Mouse (Mus musculus) CH12.LX (cell line): ENCODE data around the gene Socs7.

Source experiments
- CTCF ChIP-seq, 2 experiments: IDR thresholded peaks in 1 of 2; conservative IDR thresholded peaks in 1 of 2; 2 replicates each; pipeline ENCODE4 v1.5.1; 2011 to 2012; ENCODE audit warnings: low read depth in 2 of 2, low read length in 2 of 2, improper control_type of control experiment in 1 of 2, inconsistent platforms in 1 of 2, mild to moderate bottlenecking in 1 of 2, moderate library complexity in 1 of 2
- MAFK ChIP-seq: IDR thresholded peaks from 2 replicates; pipeline ENCODE4 v1.6.1; 2011; ENCODE audit warnings: low read length, improper control_type of control experiment; ENCODE audit not compliant: insufficient replicate concordance
- MXI1 ChIP-seq: IDR thresholded peaks from 2 replicates; pipeline ENCODE4 v1.6.1; 2011; ENCODE audit warnings: mild to moderate bottlenecking, low read depth, low read length, improper control_type of control experiment
- NELFE ChIP-seq: IDR thresholded peaks from 2 replicates; pipeline ENCODE4 v1.6.1; 2011; ENCODE audit warnings: low read depth, low read length, improper control_type of control experiment
- ZC3H11A ChIP-seq: IDR thresholded peaks from 2 replicates; pipeline ENCODE4 v1.6.1; 2012; ENCODE audit warnings: low read depth, mild to moderate bottlenecking, inconsistent platforms, low read length, improper control_type of control experiment

GRCm38 (mm10) chr11:97441658-97442125 is 79.3 kb downstream of the Socs7 start:
- no peak for TF ChIP-seq MAFK
- TF ChIP-seq ZC3H11A = no peak
- no peak for TF ChIP-seq CTCF (conservative IDR thresholded peaks at IDR 0.05 in 1 of 2, IDR thresholded peaks at IDR 0.05 in 1 of 2; ENCODE audit: low read depth in 2 of 2, low read length in 2 of 2)
- no peak for TF ChIP-seq NELFE
- TF ChIP-seq MXI1 = no peak
